Mouse (Mus musculus): ENCODE results near the gene Hist1h4m. TPM values are rescaled to one million over a fixed set of nuclear protein-coding genes. Genes with fewer than 3 reads are reported as not detected.
"Not testable (repeated sequence)": the region's sequence is repeated elsewhere in the genome, so short reads cannot be mapped to it uniquely, and the experiment has no call there.

The Hist1h4m gene
- polyA plus RNA-seq, 1 experiment, result not detected

GRCm38 (mm10) chr13:21847883-21848282 lies 36.3 kb downstream of the Hist1h4m start:
- H3K4me3 ChIP-seq (ENCODE audit: insufficient read depth, poor library complexity, severe bottlenecking), result no peak overlapping the region
- H3K27me3 ChIP-seq (ENCODE audit: control insufficient read depth, insufficient read depth, insufficient read length), result no peaks in the 10 kb centered on the region
- no peak for TF ChIP-seq MYOD1 (IDR thresholded peaks at IDR 0.05; ENCODE audit: control insufficient read depth, insufficient read length, low read depth)
- TF ChIP-seq MAX (IDR thresholded peaks at IDR 0.05), result no peak
- no peak for TF ChIP-seq CEBPB (IDR thresholded peaks at IDR 0.05; ENCODE audit: low read depth)
- TF ChIP-seq CTCF (IDR thresholded peaks at IDR 0.05; ENCODE audit: control insufficient read depth, insufficient read depth, insufficient read length), result no peak
- no peak for TF ChIP-seq USF1 (IDR thresholded peaks at IDR 0.05; ENCODE audit: low read depth)
- TF ChIP-seq MYOG (IDR thresholded peaks at IDR 0.05; ENCODE audit: control insufficient read depth, extremely low read depth, insufficient read length), result no peak
- no peak for TF ChIP-seq FOSL1 (IDR thresholded peaks at IDR 0.05; ENCODE audit: insufficient read depth, low read length, poor library complexity, severe bottlenecking)
- H3K36me3 ChIP-seq (ENCODE audit: control insufficient read depth, insufficient read depth), result no peaks in the 10 kb centered on the region
- H3ac ChIP-seq (ENCODE audit: control insufficient read depth, insufficient read length, low read depth), result no peak overlapping the region
- no peaks in the 10 kb centered on the region for H3K79me2 ChIP-seq (ENCODE audit: control insufficient read depth, insufficient read depth)
- H3K79me3 ChIP-seq (ENCODE audit: low read depth), result no peaks in the 10 kb centered on the region

GRCm38 (mm10) chr13:21850696-21851095 lies 39.1 kb downstream of the Hist1h4m start:
- H3K4me3 ChIP-seq (ENCODE audit: insufficient read depth, poor library complexity, severe bottlenecking); H3ac ChIP-seq (ENCODE audit: control insufficient read depth, insufficient read length, low read depth); H3K27me3 ChIP-seq (ENCODE audit: control insufficient read depth, insufficient read depth, insufficient read length); H3K79me3 ChIP-seq (ENCODE audit: low read depth); H3K79me2 ChIP-seq (ENCODE audit: control insufficient read depth, insufficient read depth); H3K36me3 ChIP-seq (ENCODE audit: control insufficient read depth, insufficient read depth): not testable (repeated sequence)

DNA sequence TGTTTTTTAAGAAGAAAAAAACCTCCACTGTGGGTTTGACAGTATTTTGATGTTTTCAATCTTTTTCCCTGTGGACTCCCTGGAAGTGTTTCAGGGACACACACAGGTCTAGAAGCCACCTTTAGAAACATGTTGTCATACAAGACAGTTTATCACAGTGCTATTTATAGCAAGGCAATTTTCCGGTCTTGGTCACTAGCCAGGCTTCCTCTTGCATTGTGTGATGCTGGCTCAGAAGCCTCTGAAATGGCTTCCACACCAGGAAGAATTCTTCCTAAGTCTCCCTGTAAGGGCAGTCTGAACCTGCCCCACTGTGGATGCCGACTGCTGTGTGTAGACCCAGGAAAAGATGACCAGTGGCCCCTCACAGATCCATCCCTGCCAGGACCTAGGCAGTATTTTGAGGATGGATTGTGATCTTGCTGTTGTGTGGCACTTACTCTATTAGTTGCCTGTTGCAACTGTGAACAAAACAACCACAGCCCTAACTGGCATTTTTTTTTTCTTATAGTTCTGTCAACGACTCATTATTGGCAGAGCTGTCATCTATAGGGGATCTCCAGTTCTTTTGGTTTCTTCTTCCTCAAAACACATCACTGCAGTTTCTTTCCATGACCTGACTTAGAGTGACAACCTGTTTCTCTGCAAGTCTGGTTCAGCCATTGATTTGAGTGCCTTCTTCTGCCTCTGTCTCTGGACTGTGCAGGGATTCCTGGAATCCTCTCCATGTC lies 40.8 kb downstream of the Hist1h4m start:
- Histone ChIP-seq H3K36me3 (ENCODE audit: control insufficient read depth, insufficient read depth) (no peaks in the 10 kb centered on the region), H3K4me3 (ENCODE audit: insufficient read depth, poor library complexity, severe bottlenecking) (no peak overlapping the region), H3K27me3 (ENCODE audit: control insufficient read depth, insufficient read depth, insufficient read length) (no peaks in the 10 kb centered on the region), H3K79me3 (ENCODE audit: low read depth) (no peaks in the 10 kb centered on the region), H3K79me2 (ENCODE audit: control insufficient read depth, insufficient read depth) (no peaks in the 10 kb centered on the region), H3ac (ENCODE audit: control insufficient read depth, insufficient read length, low read depth) (no peak overlapping the region)
- no peak for TF ChIP-seq CTCF (IDR thresholded peaks at IDR 0.05; ENCODE audit: control insufficient read depth, insufficient read depth, insufficient read length)

DNA sequence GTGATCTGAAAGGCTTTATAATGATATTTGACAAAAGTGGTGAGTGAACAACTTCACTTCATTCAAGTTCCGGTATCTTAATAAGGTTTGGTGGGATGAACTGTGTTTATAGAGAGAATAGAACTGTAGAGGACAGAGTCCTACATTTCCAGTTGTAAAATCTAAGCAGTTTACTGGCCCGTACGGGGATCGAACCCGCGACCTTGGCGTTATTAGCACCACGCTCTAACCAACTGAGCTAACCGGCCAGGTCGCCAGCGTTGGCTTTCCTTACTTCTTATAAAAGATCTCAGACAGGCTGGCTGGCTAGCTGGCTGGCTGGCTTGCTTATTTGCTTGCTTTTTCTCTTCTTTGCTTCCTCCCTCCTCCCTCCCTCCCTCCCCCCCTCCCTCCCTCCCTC lies 43.6 kb downstream of the Hist1h4m start:
- Histone ChIP-seq H3K79me3 (ENCODE audit: low read depth) (no peaks in the 10 kb centered on the region), H3K79me2 (ENCODE audit: control insufficient read depth, insufficient read depth) (no peaks in the 10 kb centered on the region), H3ac (ENCODE audit: control insufficient read depth, insufficient read length, low read depth) (no peak overlapping the region), H3K4me3 (ENCODE audit: insufficient read depth, poor library complexity, severe bottlenecking) (peak overlapping the region; percentile 42), H3K27me3 (ENCODE audit: control insufficient read depth, insufficient read depth, insufficient read length) (no peaks in the 10 kb centered on the region), H3K36me3 (ENCODE audit: control insufficient read depth, insufficient read depth) (no peaks in the 10 kb centered on the region)
- TF ChIP-seq CEBPB (IDR thresholded peaks at IDR 0.05; ENCODE audit: low read depth) (no peak), MYOD1 (IDR thresholded peaks at IDR 0.05; ENCODE audit: control insufficient read depth, insufficient read length, low read depth) (no peak), CTCF (IDR thresholded peaks at IDR 0.05; ENCODE audit: control insufficient read depth, insufficient read depth, insufficient read length) (no peak), MAX (IDR thresholded peaks at IDR 0.05) (no peak), MYOG (IDR thresholded peaks at IDR 0.05; ENCODE audit: control insufficient read depth, extremely low read depth, insufficient read length) (no peak), USF1 (IDR thresholded peaks at IDR 0.05; ENCODE audit: low read depth) (no peak), FOSL1 (IDR thresholded peaks at IDR 0.05; ENCODE audit: insufficient read depth, low read length, poor library complexity, severe bottlenecking) (no peak)

- Histone ChIP-seq H3K27me3 (ENCODE audit: control insufficient read depth, insufficient read depth, insufficient read length) (no peaks in the 10 kb centered on the region), H3K36me3 (ENCODE audit: control insufficient read depth, insufficient read depth) (no peaks in the 10 kb centered on the region), H3ac (ENCODE audit: control insufficient read depth, insufficient read length, low read depth) (peak overlapping the region; percentile 48), H3K79me3 (ENCODE audit: low read depth) (no peaks in the 10 kb centered on the region), H3K4me3 (ENCODE audit: insufficient read depth, poor library complexity, severe bottlenecking) (peak overlapping the region; percentile 42), H3K79me2 (ENCODE audit: control insufficient read depth, insufficient read depth) (no peaks in the 10 kb centered on the region)
- TF ChIP-seq MYOG (IDR thresholded peaks at IDR 0.05; ENCODE audit: control insufficient read depth, extremely low read depth, insufficient read length), result no peak
- TF ChIP-seq CEBPB (IDR thresholded peaks at IDR 0.05; ENCODE audit: low read depth), result no peak
- no peak for TF ChIP-seq CTCF (IDR thresholded peaks at IDR 0.05; ENCODE audit: control insufficient read depth, insufficient read depth, insufficient read length)
- no peak for TF ChIP-seq MAX (IDR thresholded peaks at IDR 0.05)
- no peak for TF ChIP-seq MYOD1 (IDR thresholded peaks at IDR 0.05; ENCODE audit: control insufficient read depth, insufficient read length, low read depth)
- no peak for TF ChIP-seq FOSL1 (IDR thresholded peaks at IDR 0.05; ENCODE audit: insufficient read depth, low read length, poor library complexity, severe bottlenecking)
Observed at GRCm38 (mm10) chr13:21855698-21856162, 44.2 kb downstream of the Hist1h4m start.

GRCm38 (mm10) chr13:21861608-21862007 lies 50.1 kb downstream of the Hist1h4m start:
- H3K79me3 ChIP-seq (ENCODE audit: low read depth), result no peaks in the 10 kb centered on the region
- no peak overlapping the region for H3ac ChIP-seq (ENCODE audit: control insufficient read depth, insufficient read length, low read depth)
- H3K36me3 ChIP-seq (ENCODE audit: control insufficient read depth, insufficient read depth), result no peaks in the 10 kb centered on the region
- H3K79me2 ChIP-seq (ENCODE audit: control insufficient read depth, insufficient read depth), result no peaks in the 10 kb centered on the region
- TF ChIP-seq USF1 (IDR thresholded peaks at IDR 0.05; ENCODE audit: low read depth) (no peak), MAX (IDR thresholded peaks at IDR 0.05) (no peak), FOSL1 (IDR thresholded peaks at IDR 0.05; ENCODE audit: insufficient read depth, low read length, poor library complexity, severe bottlenecking) (no peak)
- H3K27me3 ChIP-seq (ENCODE audit: control insufficient read depth, insufficient read depth, insufficient read length), result no peaks in the 10 kb centered on the region
- no peak overlapping the region for H3K4me3 ChIP-seq (ENCODE audit: insufficient read depth, poor library complexity, severe bottlenecking)

Small RNAs within 50 kb of the gene (microRNA-seq; reads per million reads assigned to microRNA genes)
- not detected for gene Gm19658 (ENCODE audit: borderline microRNAs expressed)
- gene Gm44346 (ENCODE audit: borderline microRNAs expressed), result not detected
- not detected for gene Gm44466 (ENCODE audit: borderline microRNAs expressed)

Other genes with a start within 250 kb of the Hist1h4m start
- gene Olfr1364, start 230.0 kb upstream of the Hist1h4m start, polyA plus RNA-seq (2012; fragmentation: generic; extraction: Trizol), result not detected
- not detected for gene Olfr1362, start 197.7 kb upstream of the Hist1h4m start, polyA plus RNA-seq (2012; fragmentation: generic; extraction: Trizol)
- gene Olfr11, start 169.2 kb upstream of the Hist1h4m start, polyA plus RNA-seq (2012; fragmentation: generic; extraction: Trizol), result 0.01 TPM
- not detected for gene Olfr1361, start 148.4 kb upstream of the Hist1h4m start, polyA plus RNA-seq (2012; fragmentation: generic; extraction: Trizol)
- not detected for gene Olfr1360, start 134.3 kb upstream of the Hist1h4m start, polyA plus RNA-seq (2012; fragmentation: generic; extraction: Trizol)
- not detected for gene Olfr1359, start 113.6 kb upstream of the Hist1h4m start, polyA plus RNA-seq (2012; fragmentation: generic; extraction: Trizol)
- 9.1 TPM for gene Hist1h2bl, start 95.6 kb upstream of the Hist1h4m start, polyA plus RNA-seq (2012; fragmentation: generic; extraction: Trizol)
- 15.6 TPM for gene Hist1h2ai, start 95.3 kb upstream of the Hist1h4m start, polyA plus RNA-seq (2012; fragmentation: generic; extraction: Trizol)
- 15.6 TPM for gene Hist1h3h, start 94.1 kb upstream of the Hist1h4m start, polyA plus RNA-seq (2012; fragmentation: generic; extraction: Trizol)
- gene Hist1h2bm, start 89.7 kb upstream of the Hist1h4m start, polyA plus RNA-seq (2012; fragmentation: generic; extraction: Trizol), result 3.4 TPM
- 2.9 TPM for gene Hist1h4j, start 76.7 kb upstream of the Hist1h4m start, polyA plus RNA-seq (2012; fragmentation: generic; extraction: Trizol)
- gene Hist1h4k, start 61.2 kb upstream of the Hist1h4m start, polyA plus RNA-seq (2012; fragmentation: generic; extraction: Trizol), result 10.3 TPM
- 5.9 TPM for gene Hist1h2ak, start 57.9 kb upstream of the Hist1h4m start, polyA plus RNA-seq (2012; fragmentation: generic; extraction: Trizol)
- gene Hist1h2bn, start 57.6 kb upstream of the Hist1h4m start, polyA plus RNA-seq (2012; fragmentation: generic; extraction: Trizol), result 3.8 TPM
- gene Hist1h1b, start 31.1 kb upstream of the Hist1h4m start, polyA plus RNA-seq (2012; fragmentation: generic; extraction: Trizol), result 1.6 TPM
- gene Hist1h3i, start 28.4 kb upstream of the Hist1h4m start, polyA plus RNA-seq (2012; fragmentation: generic; extraction: Trizol), result 9.4 TPM
- 18.1 TPM for gene Hist1h2an, start 24.5 kb upstream of the Hist1h4m start, polyA plus RNA-seq (2012; fragmentation: generic; extraction: Trizol)
- 2.6 TPM for gene Hist1h2bp, start 24.3 kb upstream of the Hist1h4m start, polyA plus RNA-seq (2012; fragmentation: generic; extraction: Trizol)
- gene Hist1h2bq, start 1.5 kb upstream of the Hist1h4m start, polyA plus RNA-seq (2012; fragmentation: generic; extraction: Trizol), result 20.3 TPM
- not detected for gene Hist1h2ao, start 1.3 kb upstream of the Hist1h4m start, polyA plus RNA-seq (2012; fragmentation: generic; extraction: Trizol)
- 17.3 TPM for gene Hist1h4n, start 20.4 kb downstream of the Hist1h4m start, polyA plus RNA-seq (2012; fragmentation: generic; extraction: Trizol)
- 2,018 TPM for gene Hist1h2ap, start 21.8 kb downstream of the Hist1h4m start, polyA plus RNA-seq (2012; fragmentation: generic; extraction: Trizol)
- 19.7 TPM for gene Hist1h2br, start 22.0 kb downstream of the Hist1h4m start, polyA plus RNA-seq (2012; fragmentation: generic; extraction: Trizol)
- gene Zfp184, start 133.3 kb downstream of the Hist1h4m start, polyA plus RNA-seq (2012; fragmentation: generic; extraction: Trizol), result 1.4 TPM
- not detected for gene Pom121l2, start 169.4 kb downstream of the Hist1h4m start, polyA plus RNA-seq (2012; fragmentation: generic; extraction: Trizol)
- 1.1 TPM for gene Prss16, start 198.0 kb downstream of the Hist1h4m start, polyA plus RNA-seq (2012; fragmentation: generic; extraction: Trizol)
- 9.5 TPM for gene Hist1h2ah, start 223.8 kb downstream of the Hist1h4m start, polyA plus RNA-seq (2012; fragmentation: generic; extraction: Trizol)
- gene Hist1h2bk, start 224.1 kb downstream of the Hist1h4m start, polyA plus RNA-seq (2012; fragmentation: generic; extraction: Trizol), result 12.8 TPM
- 31.8 TPM for gene Hist1h4i, start 229.6 kb downstream of the Hist1h4m start, polyA plus RNA-seq (2012; fragmentation: generic; extraction: Trizol)
- gene Hist1h2ag, start 231.2 kb downstream of the Hist1h4m start, polyA plus RNA-seq (2012; fragmentation: generic; extraction: Trizol), result 9.8 TPM
- gene Hist1h2bj, start 231.5 kb downstream of the Hist1h4m start, polyA plus RNA-seq (2012; fragmentation: generic; extraction: Trizol), result 6.8 TPM